Mouse (Mus musculus): ENCODE data around the gene Pip4p1. TPM values are rescaled to one million over a fixed set of nuclear protein-coding genes. Genes with fewer than 3 reads are reported as not detected.

Pip4p1 gene
- polyA plus RNA-seq, 1 experiment from 2014 or later = 60.8 TPM

DNA sequence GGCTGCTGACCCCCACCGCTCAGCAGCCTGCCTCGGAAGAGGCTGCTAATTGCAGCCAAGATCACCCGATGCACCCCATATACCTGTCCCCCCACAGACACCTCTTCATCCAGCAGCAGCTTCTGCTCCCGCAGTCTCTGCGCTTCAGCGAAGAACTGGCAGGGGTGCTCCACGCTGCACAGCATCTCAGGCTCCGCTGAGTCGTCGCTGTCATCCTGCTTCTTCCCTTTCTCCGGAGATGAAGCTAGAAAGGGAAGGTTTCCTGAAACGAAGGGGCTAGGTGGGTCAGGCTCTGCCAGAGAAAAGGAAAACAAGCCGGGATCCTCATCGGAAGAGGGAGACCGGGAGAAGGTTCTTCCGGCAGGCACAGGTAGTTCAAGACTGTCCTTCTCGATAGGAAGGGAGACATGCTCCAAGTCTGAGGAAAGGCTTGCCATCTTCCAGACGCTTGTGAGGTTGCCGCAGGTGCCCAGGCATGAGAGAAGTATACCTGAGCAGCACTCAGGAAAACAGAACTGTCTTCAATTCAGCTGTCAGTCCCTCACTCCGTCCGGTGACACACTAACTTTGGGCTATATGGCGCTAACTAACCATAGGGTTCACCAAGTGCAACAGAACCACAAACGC, 33.8 kb downstream of the Pip4p1 start:
- peak; percentile 7; the same call in 1 of the 2 replicates for ATAC-seq (ENCODE audit: low FRiP score, low TSS enrichment)
- Histone ChIP-seq H3K9ac (replicated peaks; ENCODE audit: low read length) (peak overlapping the region; percentile 65), H3K4me1 (ENCODE audit: insufficient read depth, low read length) (peaks cover 15% of the 10 kb centered on the region), H3K4me2 (replicated peaks; ENCODE audit: low read depth, low read length) (peak overlapping the region; percentile 88), H3K4me3 (ENCODE audit: low read length) (peak overlapping the region; percentile 51), H3K9me3 (ENCODE audit: low read length) (no peaks in the 10 kb centered on the region), H3K27me3 (ENCODE audit: insufficient read depth, low read length) (peaks cover 14% of the 10 kb centered on the region; the same call in 1 of the 2 replicates), H3K36me3 (ENCODE audit: insufficient read depth, low read length) (no peaks in the 10 kb centered on the region), H3K27ac (ENCODE audit: low read length) (no peak overlapping the region)
- WGBS = 15% methylated on average over 23 of the region's 23 CpGs

DNA sequence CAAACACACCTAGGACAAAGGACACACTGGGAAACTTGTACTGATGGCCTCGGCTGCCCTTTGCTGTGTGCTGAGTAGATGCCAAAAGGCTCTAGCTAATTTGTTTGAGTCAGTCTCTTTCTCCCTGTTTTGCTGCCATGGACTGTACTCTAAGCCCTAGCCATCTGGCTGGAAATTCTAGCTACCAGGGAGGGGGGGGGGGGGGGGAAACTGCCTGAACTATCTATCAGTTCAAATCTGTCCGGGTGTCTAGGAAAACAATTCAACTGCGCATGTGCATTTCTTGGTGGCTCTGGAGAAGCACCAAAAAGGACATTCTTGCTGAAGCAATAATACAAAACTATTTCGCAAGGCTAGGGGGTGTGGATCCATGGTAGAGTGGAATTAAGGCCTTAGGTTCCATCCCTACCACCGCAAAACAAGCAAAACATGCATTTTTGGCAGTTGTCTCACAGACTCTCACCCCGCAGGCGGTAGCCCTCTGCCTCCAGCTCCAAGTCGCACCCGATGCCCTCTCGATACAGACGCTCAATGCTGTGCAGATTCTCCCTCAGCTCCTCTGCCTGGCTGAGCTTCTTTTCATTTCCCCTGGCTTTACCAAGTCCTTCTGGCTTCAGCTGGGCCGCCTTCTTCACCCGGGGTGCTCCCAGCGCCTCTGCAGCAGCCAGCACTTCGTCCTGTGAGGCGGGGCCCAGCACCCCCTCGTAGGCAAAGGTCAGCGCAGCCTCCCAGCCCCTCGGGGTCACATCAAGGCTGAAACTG, 34.5 kb downstream of the Pip4p1 start:
- peak; percentile 57; the same call in 1 of the 2 replicates for ATAC-seq (ENCODE audit: low FRiP score, low TSS enrichment)
- Histone ChIP-seq H3K4me3 (ENCODE audit: low read length) (peak overlapping the region; percentile 51), H3K4me1 (ENCODE audit: insufficient read depth, low read length) (peaks cover 15% of the 10 kb centered on the region), H3K27ac (ENCODE audit: low read length) (no peak overlapping the region), H3K4me2 (replicated peaks; ENCODE audit: low read depth, low read length) (peak overlapping the region; percentile 88), H3K9me3 (ENCODE audit: low read length) (no peaks in the 10 kb centered on the region), H3K27me3 (ENCODE audit: insufficient read depth, low read length) (peaks cover 14% of the 10 kb centered on the region; the same call in 1 of the 2 replicates), H3K36me3 (ENCODE audit: insufficient read depth, low read length) (no peaks in the 10 kb centered on the region), H3K9ac (replicated peaks; ENCODE audit: low read length) (peak overlapping the region; percentile 65)
- WGBS = 13% methylated on average over 19 of the region's 19 CpGs

DNA sequence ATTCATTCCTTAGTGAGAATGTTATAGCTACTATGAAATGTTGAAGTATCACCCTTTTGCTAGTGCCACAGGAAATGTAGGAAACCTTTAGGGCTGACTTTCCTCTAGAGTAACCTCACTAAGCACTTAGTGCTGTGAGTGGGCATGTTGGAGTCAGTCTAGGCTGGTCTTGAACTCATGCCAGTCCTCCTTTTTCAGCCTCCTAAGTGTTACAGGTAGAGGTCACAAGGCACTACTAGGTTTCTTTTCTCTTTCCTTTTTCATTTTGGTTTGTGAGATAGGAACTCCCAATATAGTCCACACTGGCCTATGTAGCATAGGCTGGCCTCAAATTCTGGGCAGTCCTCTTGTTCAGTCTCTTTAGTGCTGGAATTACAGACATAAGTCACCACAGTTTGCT, 35.2 kb downstream of the Pip4p1 start:
- H3K9me3 ChIP-seq (ENCODE audit: low read length) = no peaks in the 10 kb centered on the region
- no peak for ATAC-seq (ENCODE audit: low FRiP score, low TSS enrichment)
- no peak overlapping the region for H3K4me2 ChIP-seq (replicated peaks; ENCODE audit: low read depth, low read length)
- H3K27me3 ChIP-seq (ENCODE audit: insufficient read depth, low read length) = peaks cover 14% of the 10 kb centered on the region; the same call in 1 of the 2 replicates
- H3K4me1 ChIP-seq (ENCODE audit: insufficient read depth, low read length) = peaks cover 15% of the 10 kb centered on the region
- H3K9ac ChIP-seq (replicated peaks; ENCODE audit: low read length) = no peak overlapping the region
- H3K36me3 ChIP-seq (ENCODE audit: insufficient read depth, low read length) = no peaks in the 10 kb centered on the region
- no peak overlapping the region for H3K4me3 ChIP-seq (ENCODE audit: low read length)
- no peak overlapping the region for H3K27ac ChIP-seq (ENCODE audit: low read length)

DNA sequence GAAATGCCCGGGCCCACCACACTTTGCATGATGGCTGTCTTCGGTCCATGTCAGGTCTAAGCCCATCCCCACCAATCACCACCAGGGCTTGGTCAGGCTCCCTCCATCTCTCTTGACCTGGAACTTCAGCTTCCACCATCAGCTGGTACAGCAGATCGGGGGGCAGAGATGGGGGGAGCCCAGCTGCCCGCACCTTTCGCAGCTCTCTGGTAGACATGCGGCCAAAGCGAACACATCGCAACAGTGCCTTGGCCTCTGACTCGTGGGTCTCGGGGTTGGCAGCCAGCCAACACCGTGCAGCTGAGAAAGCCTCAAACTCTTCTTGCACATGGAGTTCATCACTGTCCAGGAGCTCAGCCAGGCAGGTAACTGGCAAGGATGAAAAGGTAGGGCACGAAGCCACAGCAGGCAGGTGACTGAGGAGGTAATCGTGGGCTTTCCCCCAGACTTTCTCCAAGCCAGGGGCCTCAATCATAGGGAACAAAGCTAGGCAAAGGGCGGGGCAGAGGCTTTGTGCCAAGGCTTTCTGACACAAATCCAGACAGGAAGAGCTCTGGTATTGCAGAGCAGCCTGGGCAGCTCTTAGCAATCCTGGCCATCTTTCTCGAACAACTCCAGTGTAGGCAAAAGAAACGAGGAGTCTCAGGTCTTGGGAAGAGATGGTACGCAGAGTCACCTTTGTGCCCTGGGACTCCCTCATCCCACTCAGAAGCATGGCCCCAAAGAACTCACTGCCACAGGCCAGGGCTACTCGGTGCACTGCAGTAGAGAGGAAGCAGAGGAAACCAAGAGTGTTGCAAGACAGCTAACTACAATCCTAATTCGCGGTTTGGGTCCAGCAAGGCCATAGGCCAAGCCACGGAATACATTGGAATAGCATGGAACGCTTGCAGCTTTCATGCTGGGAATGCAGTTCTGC, 37.9 kb downstream of the Pip4p1 start:
- WGBS = 77% methylated on average over 22 of the region's 22 CpGs
- Histone ChIP-seq H3K4me2 (replicated peaks; ENCODE audit: low read depth, low read length) (no peak overlapping the region), H3K9me3 (ENCODE audit: low read length) (no peaks in the 10 kb centered on the region), H3K9ac (replicated peaks; ENCODE audit: low read length) (no peak overlapping the region), H3K27me3 (ENCODE audit: insufficient read depth, low read length) (peaks cover 13% of the 10 kb centered on the region; the same call in 1 of the 2 replicates), H3K27ac (ENCODE audit: low read length) (no peak overlapping the region), H3K36me3 (ENCODE audit: insufficient read depth, low read length) (no peaks in the 10 kb centered on the region), H3K4me1 (ENCODE audit: insufficient read depth, low read length) (peaks cover 15% of the 10 kb centered on the region), H3K4me3 (ENCODE audit: low read length) (no peak overlapping the region)
- ATAC-seq (ENCODE audit: low FRiP score, low TSS enrichment) = no peak; the same call in 1 of the 2 replicates

DNA sequence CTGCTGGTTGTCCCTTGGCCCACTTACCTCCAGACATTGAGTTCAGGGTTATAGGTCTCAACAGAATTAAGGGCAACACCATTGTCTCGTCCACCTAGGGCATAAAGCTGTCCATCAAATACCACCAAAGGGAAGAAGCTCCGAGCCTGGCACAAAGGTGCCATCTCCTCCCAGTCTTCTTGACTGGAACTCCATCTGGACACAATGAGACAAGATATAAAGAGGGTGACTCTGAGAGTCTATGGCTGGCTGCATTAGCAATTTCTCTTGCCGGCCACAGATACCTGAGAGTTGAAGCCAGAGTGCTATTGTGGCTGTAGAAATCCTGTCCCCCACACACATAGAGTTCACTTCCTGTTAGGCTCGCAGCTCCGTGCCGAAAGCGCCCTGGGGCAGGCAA, 38.6 kb downstream of the Pip4p1 start:
- H3K9ac ChIP-seq (replicated peaks; ENCODE audit: low read length) = no peak overlapping the region
- no peak for ATAC-seq (ENCODE audit: low FRiP score, low TSS enrichment)
- 85% methylated on average over 7 of the region's 7 CpGs for WGBS
- H3K4me1 ChIP-seq (ENCODE audit: insufficient read depth, low read length) = peaks cover 14% of the 10 kb centered on the region
- H3K27ac ChIP-seq (ENCODE audit: low read length) = no peak overlapping the region
- no peak overlapping the region for H3K4me2 ChIP-seq (replicated peaks; ENCODE audit: low read depth, low read length)
- no peaks in the 10 kb centered on the region for H3K9me3 ChIP-seq (ENCODE audit: low read length)
- peaks cover 7% of the 10 kb centered on the region; the same call in 1 of the 2 replicates for H3K27me3 ChIP-seq (ENCODE audit: insufficient read depth, low read length)
- no peak overlapping the region for H3K4me3 ChIP-seq (ENCODE audit: low read length)
- no peaks in the 10 kb centered on the region for H3K36me3 ChIP-seq (ENCODE audit: insufficient read depth, low read length)

DNA sequence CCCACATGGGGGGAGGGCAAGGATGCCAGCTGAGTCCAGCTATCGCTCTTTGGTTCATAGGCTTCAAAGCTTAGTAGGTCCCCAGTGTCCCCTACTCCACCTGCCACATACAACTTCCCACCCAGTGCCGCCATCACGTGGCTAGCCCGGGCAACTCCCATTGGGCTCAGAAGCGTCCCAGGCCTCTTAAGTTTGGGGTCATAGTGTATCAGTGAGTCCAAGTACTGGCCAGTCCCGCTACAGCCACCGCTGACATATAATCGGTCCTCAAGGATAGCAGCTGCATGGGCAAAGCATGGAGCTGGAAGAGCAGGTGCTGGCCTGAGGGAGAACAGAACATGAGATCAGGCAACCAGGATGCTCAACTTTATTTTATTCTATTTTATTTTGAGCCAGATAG, 39.0 kb downstream of the Pip4p1 start:
- no peak for ATAC-seq (ENCODE audit: low FRiP score, low TSS enrichment)
- WGBS = 95% methylated on average over 8 of the region's 8 CpGs
- H3K27me3 ChIP-seq (ENCODE audit: insufficient read depth, low read length) = peaks cover 7% of the 10 kb centered on the region; the same call in 1 of the 2 replicates

DNA sequence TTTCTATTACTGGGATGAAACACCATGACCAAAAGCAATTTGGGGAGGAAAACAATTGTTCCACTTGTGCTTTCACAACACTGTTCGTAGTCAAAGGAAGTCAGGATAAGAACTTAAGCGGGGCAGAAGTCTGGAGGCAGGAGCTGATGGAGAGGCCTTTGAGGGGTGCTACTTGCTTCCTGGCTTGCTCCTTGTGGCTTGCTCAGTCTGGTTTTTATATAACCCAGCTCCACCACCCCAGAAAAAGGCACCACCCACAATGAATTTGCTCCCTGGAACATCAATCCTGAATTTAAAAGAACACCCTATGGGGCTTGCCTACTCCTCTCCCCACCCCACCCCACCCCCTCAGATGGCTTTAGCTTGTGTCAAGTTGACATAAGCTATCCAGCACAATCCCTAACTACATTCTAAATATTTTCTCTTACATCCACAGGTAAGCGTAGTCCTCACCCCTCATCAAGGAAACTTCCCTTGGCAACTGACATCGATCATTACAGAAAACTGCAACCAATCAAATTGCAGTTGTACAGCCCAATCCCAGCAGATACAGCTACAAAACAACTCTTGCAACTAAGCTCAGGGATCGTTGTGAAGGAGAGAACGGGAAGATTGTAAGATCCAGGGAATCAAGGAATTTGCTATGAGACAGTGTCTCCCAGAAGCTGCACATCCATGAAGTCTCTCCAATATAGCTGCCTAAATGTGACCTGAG, 54.3 kb downstream of the Pip4p1 start:
- WGBS = 89% methylated on average over 6 of the region's 6 CpGs
- no peak for ATAC-seq (ENCODE audit: low FRiP score, low TSS enrichment)
- Histone ChIP-seq H3K4me2 (replicated peaks; ENCODE audit: low read depth, low read length) (no peak overlapping the region), H3K27me3 (ENCODE audit: insufficient read depth, low read length) (no peaks in the 10 kb centered on the region), H3K36me3 (ENCODE audit: insufficient read depth, low read length) (no peaks in the 10 kb centered on the region), H3K9ac (replicated peaks; ENCODE audit: low read length) (no peak overlapping the region), H3K4me3 (ENCODE audit: low read length) (no peak overlapping the region), H3K27ac (ENCODE audit: low read length) (no peak overlapping the region), H3K4me1 (ENCODE audit: insufficient read depth, low read length) (no peaks in the 10 kb centered on the region), H3K9me3 (ENCODE audit: low read length) (0 out of 2 replicates have a peak, but pooled peaks cover 2% of the 10 kb centered on the region)

More for the DNA sequence above, 39.0 kb downstream of the Pip4p1 start:
- Histone ChIP-seq H3K4me3 (ENCODE audit: low read length) (no peak overlapping the region), H3K4me2 (replicated peaks; ENCODE audit: low read depth, low read length) (no peak overlapping the region), H3K27ac (ENCODE audit: low read length) (no peak overlapping the region), H3K9me3 (ENCODE audit: low read length) (no peaks in the 10 kb centered on the region), H3K9ac (replicated peaks; ENCODE audit: low read length) (no peak overlapping the region), H3K36me3 (ENCODE audit: insufficient read depth, low read length) (no peaks in the 10 kb centered on the region), H3K4me1 (ENCODE audit: insufficient read depth, low read length) (peaks cover 9% of the 10 kb centered on the region)

Measured in kidney, embryonic 16.5 days (tissue).